ENCODE assay signal across 15 mouse cellular contexts in the genomic region with DNA sequence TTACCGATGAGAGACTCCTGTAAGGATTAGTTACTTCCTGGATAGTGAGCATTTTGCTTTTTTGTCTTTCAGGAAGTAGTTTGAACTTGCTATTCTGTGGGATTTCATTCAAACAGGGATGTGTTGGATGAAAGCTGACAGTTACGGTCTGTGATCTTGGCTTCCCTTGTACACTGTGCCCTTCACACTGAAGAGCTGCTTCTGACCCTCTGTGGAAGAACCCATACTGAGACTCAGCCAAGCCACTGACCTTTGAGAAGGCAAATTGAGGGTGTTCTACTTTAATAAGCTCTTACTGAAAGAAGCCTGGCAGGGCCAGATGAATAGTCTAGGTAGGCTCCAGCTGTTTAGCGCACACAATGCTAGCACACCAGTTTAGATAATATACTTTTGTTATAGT.
"Had no signal": no experiment of that assay in that cellular context is flagged by ENCODE, and none has a peak within 500 bp of the region (broad histone marks: within the 10 kb centered on the region; RNA-seq: fewer than 3 reads in every experiment).

No protein-coding gene starts in this region.

- H3K9ac ChIP-seq: kidney, embryonic 15.5 days; liver, embryonic 13.5 days; stomach, embryonic 15.5 days had no signal

- H3K4me3 ChIP-seq: kidney, embryonic 15.5 days; left cerebral cortex, adult 2 months; liver, embryonic 13.5 days; stomach, embryonic 15.5 days had no signal

- H3K4me1 ChIP-seq: kidney, embryonic 15.5 days; liver, embryonic 13.5 days; stomach, embryonic 15.5 days had no signal

- H3K9me3 ChIP-seq: kidney, embryonic 15.5 days; liver, embryonic 13.5 days; stomach, embryonic 15.5 days had no signal

- DNase-seq: kidney, adult 8-10 months; kidney, postnatal 10 days; kidney, postnatal 36 days; layer of hippocampus, postnatal 36 days; liver, embryonic 13.5 days; lung, adult 2 months; lung, postnatal 14 days; lung, postnatal 4 days; midbrain, embryonic 14.5 days; right cerebral cortex, postnatal 25 days; spleen, adult 18-20 months; thymus, postnatal 25 days had no signal

- H3K27me3 ChIP-seq: kidney, embryonic 15.5 days; liver, embryonic 13.5 days; stomach, embryonic 15.5 days had no signal

- H3K4me2 ChIP-seq: kidney, embryonic 15.5 days; liver, embryonic 13.5 days; stomach, embryonic 15.5 days had no signal

- H3K27ac ChIP-seq: kidney, embryonic 15.5 days; left cerebral cortex, adult 2 months; liver, embryonic 13.5 days; stomach, embryonic 15.5 days had no signal

- H3K36me3 ChIP-seq: kidney, embryonic 15.5 days; liver, embryonic 13.5 days; stomach, embryonic 15.5 days had no signal
